Mouse (Mus musculus) left cerebral cortex, postnatal 36 days (tissue): ENCODE data around the gene Hist1h2bq. TPM values are rescaled to one million over a fixed set of nuclear protein-coding genes. Genes with fewer than 3 reads are reported as not detected.
"Not testable (repeated sequence)": the region's sequence is repeated elsewhere in the genome, so short reads cannot be mapped to it uniquely, and the experiment has no call there.

ENCODE experiments used
- DNase-seq, 2 experiments: peaks; one replicate each; pipeline ENCODE4 v3.0.0; 2021 to 2022; ENCODE audit warnings: low spot score in 2 of 2, mixed read lengths in 1 of 2
- intact Hi-C: fragments of 180-260 bp; cut with DNase I; formaldehyde crosslinking; loops from one replicate; pipeline ENCODE4 v1.15.1; 2025
- total RNA-seq, 2 experiments: library from RNA; stranded (reverse); gene quantifications; 2 replicates each; pipeline ENCODE4 v1.2.3; 2021

Gene Hist1h2bq
- total RNA-seq, 2 experiments from 2014 or later = 36.0 to 39.3 TPM

GRCm38 (mm10) chr13:21790601-21791283 lies 19.3 kb downstream of the Hist1h2bq start:
- intact Hi-C loops = no loop called here
- no peak for DNase-seq

- intact Hi-C loops = no loop called here
- no peak for DNase-seq
Observed at GRCm38 (mm10) chr13:21789925-21790324, 20.1 kb downstream of the Hist1h2bq start.

- DNase-seq = no peak
- intact Hi-C loops = loop anchor here (2.0 kb wide), 1 partner anchor 37 kb away; the partner anchor contains the start of gene Hist1h4k
Observed at GRCm38 (mm10) chr13:21787760-21788593, 22.0 kb downstream of the Hist1h2bq start.

GRCm38 (mm10) chr13:21786899-21787629 lies 22.9 kb downstream of the Hist1h2bq start, which contains the start of the genes Hist1h2an and Hist1h2bp:
Gene Hist1h2an (minus strand): TSS chr13:21787218.
Gene Hist1h2bp (plus strand): TSS chr13:21787461.
- intact Hi-C loops = loop anchor here (2.0 kb wide), 1 partner anchor 36 kb away; the partner anchor contains the start of gene Hist1h4k
- peak; percentile 84 to 88 for DNase-seq

GRCm38 (mm10) chr13:21786189-21786898 lies 23.7 kb downstream of the Hist1h2bq start:
- no peak for DNase-seq
- intact Hi-C loops = loop anchor here (2.0 kb wide), 1 partner anchor 36 kb away; the partner anchor contains the start of gene Hist1h4k

- intact Hi-C loops = no loop called here
Observed at GRCm38 (mm10) chr13:21784311-21784710, 25.7 kb downstream of the Hist1h2bq start.

GRCm38 (mm10) chr13:21783734-21784161 lies 26.2 kb downstream of the Hist1h2bq start:
- intact Hi-C loops = no loop called here

More at GRCm38 (mm10) chr13:21784311-21784710, 25.7 kb downstream of the Hist1h2bq start:
- no peak for DNase-seq

GRCm38 (mm10) chr13:21783255-21783617 lies 26.8 kb downstream of the Hist1h2bq start, which contains the start of gene Hist1h3i:
Gene Hist1h3i (minus strand): TSS chr13:21783370.
- intact Hi-C loops = no loop called here

More at GRCm38 (mm10) chr13:21783734-21784161, 26.2 kb downstream of the Hist1h2bq start:
- DNase-seq = peak in 1 of 2 experiments; percentile 4

GRCm38 (mm10) chr13:21782361-21783254 lies 27.4 kb downstream of the Hist1h2bq start:
- peak in 1 of 2 experiments; percentile 28 for DNase-seq
- intact Hi-C loops = not testable (repeated sequence)

More at GRCm38 (mm10) chr13:21783255-21783617, 26.8 kb downstream of the Hist1h2bq start, which contains the start of gene Hist1h3i:
- DNase-seq = peak; percentile 57 to 61

- no peak for DNase-seq
- intact Hi-C loops = no loop called here
Observed at GRCm38 (mm10) chr13:21781639-21782038, 28.4 kb downstream of the Hist1h2bq start.

GRCm38 (mm10) chr13:21781021-21781555 lies 28.9 kb downstream of the Hist1h2bq start:
- intact Hi-C loops = no loop called here

GRCm38 (mm10) chr13:21779767-21780731 lies 29.9 kb downstream of the Hist1h2bq start, which contains the start of gene Hist1h1b:
Gene Hist1h1b (minus strand): TSS chr13:21780625.
- DNase-seq = peak; percentile 66 to 70
- intact Hi-C loops = no loop called here

More at GRCm38 (mm10) chr13:21781021-21781555, 28.9 kb downstream of the Hist1h2bq start:
- no peak for DNase-seq

GRCm38 (mm10) chr13:21778814-21779766 lies 30.9 kb downstream of the Hist1h2bq start:
- intact Hi-C loops = no loop called here
- DNase-seq = peak; percentile 52 to 58
